Mouse (Mus musculus) cerebellum, postnatal 25 days (tissue): ENCODE data around the gene Olfr1138.

Source experiments
- DNase-seq, 2 experiments: peaks; one replicate each; pipeline ENCODE4 v3.0.0; 2021; ENCODE audit warnings: mixed read lengths in 2 of 2

The Olfr1138 gene

DNA sequence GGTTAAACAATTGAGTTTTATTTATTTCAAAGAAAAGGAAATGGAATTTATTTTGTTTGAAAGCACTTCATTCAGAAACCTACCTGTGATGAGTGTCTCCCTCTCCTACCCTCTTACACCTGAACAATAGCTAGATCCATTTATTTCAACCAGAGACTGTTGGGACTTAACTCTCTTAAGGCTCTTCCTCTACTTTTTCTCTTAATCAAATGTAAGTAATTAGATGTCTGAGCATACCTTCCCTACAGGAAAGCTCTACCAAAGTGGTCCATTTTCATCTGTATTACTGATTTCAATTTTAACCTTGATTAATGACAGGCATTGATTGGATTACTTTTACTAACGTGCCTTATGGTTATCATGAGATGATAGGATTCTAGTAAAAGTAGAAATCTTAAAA is at the start of gene Olfr1138:
TSS of gene Olfr1138 (minus strand) at position 101 of the 400 bp plus-strand sequence.
- no peak for DNase-seq

DNA sequence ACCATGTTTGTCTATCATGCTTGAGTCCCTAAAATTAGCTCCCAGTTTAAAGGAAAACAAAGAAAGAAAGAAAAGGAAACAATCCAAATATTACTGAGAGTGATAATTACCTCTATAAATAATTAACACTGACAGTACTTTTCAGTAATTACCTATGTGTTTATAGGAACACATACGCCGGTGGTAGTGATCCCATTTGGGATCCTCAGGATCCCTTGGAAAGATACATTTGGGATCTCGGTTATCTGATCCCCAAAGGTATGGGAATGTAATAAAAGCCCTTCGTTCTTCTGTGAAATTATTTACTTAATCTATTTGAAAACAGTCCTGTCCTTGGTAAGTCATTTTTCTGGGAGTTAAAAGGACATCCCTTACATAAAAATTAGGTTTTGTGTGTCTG is 39.4 kb upstream of the Olfr1138 start, which contains the start of gene Olfr152:
TSS of gene Olfr152 (plus strand) at position 301 of the 400 bp plus-strand sequence.
- DNase-seq = no peak

DNA sequence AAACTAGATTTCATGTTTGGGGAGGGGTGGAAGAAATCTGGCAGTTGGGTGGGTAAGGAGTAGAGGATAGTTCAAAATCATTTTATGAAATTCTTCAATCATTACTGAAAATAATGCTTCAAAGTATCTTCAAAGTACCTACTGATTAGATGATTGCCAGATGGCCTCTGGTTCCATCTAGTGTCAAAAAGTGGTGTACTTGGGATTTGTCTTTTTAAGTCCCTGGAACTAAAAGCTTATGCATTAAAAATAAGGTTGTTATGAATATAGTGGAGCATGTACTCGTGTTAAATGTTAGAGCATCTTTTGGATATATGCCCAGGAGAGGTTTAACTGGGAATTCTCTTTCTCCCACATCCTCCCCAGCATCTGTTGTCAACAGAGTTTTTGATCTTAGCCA is 36.4 kb upstream of the Olfr1138 start:
- DNase-seq = no peak

GRCm38 (mm10) chr2:87753891-87754290 is 14.1 kb upstream of the Olfr1138 start, which contains the start of gene Olfr1141:
Gene Olfr1141, minus strand, starts transcription at chr2:87753991.
- no peak for DNase-seq

GRCm38 (mm10) chr2:87743452-87743851 is 3.7 kb upstream of the Olfr1138 start, which contains the start of gene Olfr1140:
Gene Olfr1140, plus strand, starts transcription at chr2:87743752.
- DNase-seq = no peak

GRCm38 (mm10) chr2:87713079-87713478 is 26.7 kb downstream of the Olfr1138 start, which contains the start of gene Olfr1137:
Gene Olfr1137, minus strand, starts transcription at chr2:87713179.
- no peak for DNase-seq

DNA sequence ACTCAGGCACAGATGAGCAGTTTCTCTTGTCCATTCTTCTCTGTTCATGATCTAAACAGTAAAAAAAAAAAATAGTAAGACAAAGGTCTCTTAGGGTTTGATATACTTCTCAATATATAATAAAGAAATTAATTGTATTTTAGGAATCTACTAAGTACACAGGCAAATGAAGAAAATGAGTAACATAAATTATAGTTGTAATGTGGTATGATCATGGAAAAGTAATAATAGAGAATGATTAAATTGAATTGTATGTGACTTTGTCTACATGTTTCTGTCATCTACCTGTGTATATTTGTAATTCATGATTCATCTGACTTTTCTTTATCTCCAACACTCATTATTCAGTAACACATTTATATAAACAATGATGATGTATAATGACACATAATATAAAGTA is 45.9 kb downstream of the Olfr1138 start, which contains the start of gene Olfr1136:
TSS of gene Olfr1136 (minus strand) at position 101 of the 400 bp plus-strand sequence.
- DNase-seq = no peak
